Mouse (Mus musculus): ENCODE data around the gene Piwil1. TPM values are rescaled to one million over a fixed set of nuclear protein-coding genes. Genes with fewer than 3 reads are reported as not detected.

The Piwil1 gene
- not detected in 2 replicates for polyA plus RNA-seq (2014; fragmentation: Nextera tagmentation; extraction: Ambion mirVana)

DNA sequence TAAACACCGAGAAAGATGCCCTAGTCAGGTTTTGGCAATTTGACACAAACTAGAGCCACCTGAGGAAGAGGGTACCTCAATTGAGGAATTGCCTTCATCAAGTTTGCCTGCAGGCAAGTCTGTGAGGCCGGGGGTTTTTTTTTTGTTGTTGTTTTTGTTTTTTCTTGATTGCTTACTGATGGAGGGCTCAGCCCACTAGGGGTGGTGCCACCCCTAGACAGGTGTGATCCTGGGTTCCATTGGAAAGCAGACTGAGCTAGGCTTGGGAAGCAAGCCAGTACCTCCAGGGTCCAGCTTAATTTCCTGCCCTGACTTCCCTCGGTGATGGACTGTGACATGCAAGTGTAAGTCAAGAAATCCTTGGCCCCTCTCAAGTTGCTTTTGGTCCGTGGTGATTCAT, at the start of gene Piwil1:
Gene Piwil1, plus strand, starts transcription at position 301 of the 400 bp plus-strand sequence.
- H3K4me1 ChIP-seq (ENCODE audit: control insufficient read depth, insufficient read depth, low read length): no peaks in the 10 kb centered on the region
- H3K9ac ChIP-seq (ENCODE audit: low read length): no peak within 1 kb of the TSS
- no peaks in the 10 kb centered on the region for H3K9me3 ChIP-seq (replicated peaks; ENCODE audit: control insufficient read depth, low read length)
- no peak within 1 kb of the TSS for H3K4me2 ChIP-seq (ENCODE audit: low read length)
- no peak within 1 kb of the TSS for H3K27ac ChIP-seq (ENCODE audit: low read depth, low read length)
- ATAC-seq (no peak), DNase-seq (ENCODE audit: low spot score) (no peak)
- H3K27me3 ChIP-seq (replicated peaks; ENCODE audit: control insufficient read depth, insufficient read depth, low read length): no peaks in the 10 kb centered on the region
- 85% methylated on average over 4 of the region's 4 CpGs for WGBS
- no peaks in the 10 kb centered on the region for H3K36me3 ChIP-seq (ENCODE audit: control insufficient read depth, insufficient read depth, low read length)
- H3K4me3 ChIP-seq (ENCODE audit: low read depth, low read length): no peak within 1 kb of the TSS

DNA sequence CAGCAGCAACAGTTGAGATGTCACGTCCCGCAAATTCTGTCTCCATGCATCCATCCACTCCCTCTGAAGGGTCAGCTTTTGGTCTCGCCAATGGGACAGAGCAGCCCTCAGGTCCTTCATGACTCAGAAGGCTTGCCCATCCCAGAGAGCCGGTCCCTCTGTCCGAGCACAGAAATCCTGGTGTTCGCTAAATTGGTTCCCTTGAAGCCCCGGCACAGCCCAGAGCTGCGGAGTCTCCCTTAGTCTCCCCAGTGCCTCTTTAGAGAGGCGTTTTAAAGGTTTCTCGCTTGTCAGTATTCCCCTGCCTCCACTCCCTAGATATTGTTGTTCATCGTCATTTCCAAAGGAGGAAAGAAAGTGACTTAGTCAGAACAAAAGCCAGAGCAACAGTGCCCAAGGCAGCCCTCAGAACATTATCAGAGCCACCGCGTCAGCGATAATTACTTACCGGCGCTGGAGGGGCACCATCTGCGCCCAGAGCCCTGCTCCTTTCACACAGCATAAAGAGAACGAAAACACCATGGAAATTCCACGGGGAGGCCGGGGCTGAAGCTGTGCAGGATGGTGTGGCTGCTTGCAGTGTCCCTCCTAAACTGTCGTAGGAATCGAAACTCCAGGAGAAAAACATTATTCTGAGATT, 45.7 kb upstream of the Piwil1 start:
- Histone ChIP-seq H3K4me1 (ENCODE audit: control insufficient read depth, insufficient read depth, low read length) (0 out of 2 replicates have a peak, but pooled peaks cover 4% of the 10 kb centered on the region), H3K9ac (ENCODE audit: low read length) (no peak overlapping the region), H3K4me3 (ENCODE audit: low read depth, low read length) (no peak overlapping the region), H3K9me3 (replicated peaks; ENCODE audit: control insufficient read depth, low read length) (no peaks in the 10 kb centered on the region), H3K36me3 (ENCODE audit: control insufficient read depth, insufficient read depth, low read length) (no peaks in the 10 kb centered on the region), H3K27ac (ENCODE audit: low read depth, low read length) (no peak overlapping the region), H3K4me2 (ENCODE audit: low read length) (peak overlapping the region; percentile 21; the same call in 1 of the 2 replicates), H3K27me3 (replicated peaks; ENCODE audit: control insufficient read depth, insufficient read depth, low read length) (no peaks in the 10 kb centered on the region; the same call in 1 of the 2 replicates)
- ATAC-seq (peak; percentile 67; the same call in 1 of the 2 replicates), DNase-seq (ENCODE audit: low spot score) (peak; percentile 50)
- WGBS: 29% methylated on average over 22 of the region's 22 CpGs

DNA sequence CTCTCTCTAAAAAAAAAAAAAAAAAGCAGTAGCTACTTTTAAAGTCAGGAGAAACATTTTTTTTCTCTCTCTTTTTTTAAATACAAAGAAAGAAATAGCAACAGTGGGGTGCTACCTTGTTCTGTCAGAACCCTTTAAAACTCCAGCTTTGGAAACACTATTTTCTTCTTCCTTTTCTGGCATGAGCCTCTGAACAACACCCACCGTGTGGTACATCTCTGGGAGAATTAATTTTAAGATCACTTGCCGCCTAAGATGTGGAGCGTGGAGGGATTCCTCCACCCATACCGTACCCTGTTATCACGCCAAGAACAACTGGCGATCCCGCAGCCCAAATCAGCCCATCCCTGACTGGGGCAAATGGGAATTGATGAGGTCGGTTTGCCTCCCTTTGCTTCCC, 42.2 kb upstream of the Piwil1 start:
- 70% methylated on average over 8 of the region's 8 CpGs for WGBS
- no peak overlapping the region for H3K27ac ChIP-seq (ENCODE audit: low read depth, low read length)
- H3K4me2 ChIP-seq (ENCODE audit: low read length): no peak overlapping the region
- no peak overlapping the region for H3K9ac ChIP-seq (ENCODE audit: low read length)
- H3K4me3 ChIP-seq (ENCODE audit: low read depth, low read length): no peak overlapping the region
- H3K27me3 ChIP-seq (replicated peaks; ENCODE audit: control insufficient read depth, insufficient read depth, low read length): no peaks in the 10 kb centered on the region; the same call in 1 of the 2 replicates
- DNase-seq (ENCODE audit: low spot score): no peak
- H3K36me3 ChIP-seq (ENCODE audit: control insufficient read depth, insufficient read depth, low read length): no peaks in the 10 kb centered on the region
- H3K9me3 ChIP-seq (replicated peaks; ENCODE audit: control insufficient read depth, low read length): no peaks in the 10 kb centered on the region
- no peak for ATAC-seq
- H3K4me1 ChIP-seq (ENCODE audit: control insufficient read depth, insufficient read depth, low read length): 0 out of 2 replicates have a peak, but pooled peaks cover 4% of the 10 kb centered on the region

DNA sequence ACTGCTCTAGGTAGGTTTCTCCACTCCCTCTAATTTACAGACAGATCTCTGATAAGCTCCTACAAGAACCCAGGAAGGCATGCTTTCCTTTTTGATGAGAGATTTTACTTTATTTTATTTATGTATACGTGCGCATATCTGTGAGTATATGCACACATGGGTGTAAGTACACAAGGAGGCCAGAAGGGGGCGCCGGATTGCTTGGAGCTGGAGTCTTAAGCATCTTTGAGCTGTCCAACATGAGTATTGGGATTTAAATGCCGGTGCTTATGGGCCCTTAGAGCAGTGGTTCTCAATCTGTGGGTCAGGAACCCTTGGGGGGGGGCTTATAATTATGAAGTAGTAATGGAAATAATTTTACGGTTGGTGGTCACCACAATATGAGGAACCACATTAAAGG, 39.4 kb upstream of the Piwil1 start:
- DNase-seq (ENCODE audit: low spot score): no peak
- H3K9ac ChIP-seq (ENCODE audit: low read length): no peak overlapping the region
- ATAC-seq: no peak
- no peaks in the 10 kb centered on the region for H3K9me3 ChIP-seq (replicated peaks; ENCODE audit: control insufficient read depth, low read length)
- no peaks in the 10 kb centered on the region for H3K4me1 ChIP-seq (ENCODE audit: control insufficient read depth, insufficient read depth, low read length)
- no peak overlapping the region for H3K4me2 ChIP-seq (ENCODE audit: low read length)
- H3K4me3 ChIP-seq (ENCODE audit: low read depth, low read length): no peak overlapping the region
- no peak overlapping the region for H3K27ac ChIP-seq (ENCODE audit: low read depth, low read length)
- no peaks in the 10 kb centered on the region for H3K36me3 ChIP-seq (ENCODE audit: control insufficient read depth, insufficient read depth, low read length)
- H3K27me3 ChIP-seq (replicated peaks; ENCODE audit: control insufficient read depth, insufficient read depth, low read length): no peaks in the 10 kb centered on the region
- WGBS: 94% methylated on average over 6 of the region's 6 CpGs

DNA sequence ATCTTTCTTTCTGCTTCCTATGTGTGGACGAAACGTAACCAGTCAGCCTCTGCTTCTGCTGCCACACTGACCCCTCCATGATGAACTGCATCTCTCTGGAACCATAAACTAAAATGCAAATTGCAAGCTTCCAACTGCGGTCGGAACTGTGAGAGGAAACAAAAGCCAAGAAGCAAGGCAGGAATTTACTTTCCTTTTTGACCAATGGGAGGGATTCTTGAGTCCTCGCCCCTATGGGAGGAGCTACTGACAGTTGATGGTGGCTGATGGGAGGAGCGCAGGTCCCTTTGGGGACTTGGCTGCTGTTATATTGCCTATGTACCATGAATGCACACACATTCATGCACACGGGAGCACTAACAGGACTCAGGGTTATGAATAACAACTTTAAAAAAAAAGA, 38.3 kb upstream of the Piwil1 start:
- ATAC-seq (no peak), DNase-seq (ENCODE audit: low spot score) (no peak)
- Histone ChIP-seq H3K4me3 (ENCODE audit: low read depth, low read length) (no peak overlapping the region), H3K27ac (ENCODE audit: low read depth, low read length) (no peak overlapping the region), H3K9ac (ENCODE audit: low read length) (no peak overlapping the region), H3K27me3 (replicated peaks; ENCODE audit: control insufficient read depth, insufficient read depth, low read length) (no peaks in the 10 kb centered on the region), H3K9me3 (replicated peaks; ENCODE audit: control insufficient read depth, low read length) (no peaks in the 10 kb centered on the region), H3K4me2 (ENCODE audit: low read length) (no peak overlapping the region), H3K4me1 (ENCODE audit: control insufficient read depth, insufficient read depth, low read length) (no peaks in the 10 kb centered on the region), H3K36me3 (ENCODE audit: control insufficient read depth, insufficient read depth, low read length) (no peaks in the 10 kb centered on the region)
- 76% methylated on average over 7 of the region's 7 CpGs for WGBS

DNA sequence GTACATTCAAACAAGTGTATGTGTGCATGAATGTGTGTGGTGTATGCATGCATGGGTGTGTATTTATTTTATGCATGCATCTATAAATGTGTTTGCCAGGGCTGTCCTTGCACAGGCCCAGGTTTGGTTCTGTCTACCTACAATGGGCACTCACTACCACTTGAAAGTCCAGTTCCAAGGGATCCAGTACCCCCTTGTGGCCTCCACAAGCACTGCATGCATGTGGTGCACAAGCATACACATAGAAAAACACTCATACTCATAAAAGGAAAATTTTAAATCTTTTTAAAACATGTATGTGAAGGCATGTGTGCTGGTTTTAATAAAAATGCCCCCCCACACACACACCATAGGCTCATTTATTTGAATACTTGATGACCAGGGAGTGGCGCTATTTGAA, 37.3 kb upstream of the Piwil1 start:
- no peak overlapping the region for H3K27ac ChIP-seq (ENCODE audit: low read depth, low read length)
- no peak overlapping the region for H3K4me2 ChIP-seq (ENCODE audit: low read length)
- H3K9me3 ChIP-seq (replicated peaks; ENCODE audit: control insufficient read depth, low read length): no peaks in the 10 kb centered on the region
- no peaks in the 10 kb centered on the region for H3K4me1 ChIP-seq (ENCODE audit: control insufficient read depth, insufficient read depth, low read length)
- H3K36me3 ChIP-seq (ENCODE audit: control insufficient read depth, insufficient read depth, low read length): no peaks in the 10 kb centered on the region
- no peak for DNase-seq (ENCODE audit: low spot score)
- 97% methylated on average over 1 of the region's 1 CpGs for WGBS
- no peak overlapping the region for H3K9ac ChIP-seq (ENCODE audit: low read length)
- ATAC-seq: no peak
- H3K27me3 ChIP-seq (replicated peaks; ENCODE audit: control insufficient read depth, insufficient read depth, low read length): no peaks in the 10 kb centered on the region
- H3K4me3 ChIP-seq (ENCODE audit: low read depth, low read length): no peak overlapping the region

DNA sequence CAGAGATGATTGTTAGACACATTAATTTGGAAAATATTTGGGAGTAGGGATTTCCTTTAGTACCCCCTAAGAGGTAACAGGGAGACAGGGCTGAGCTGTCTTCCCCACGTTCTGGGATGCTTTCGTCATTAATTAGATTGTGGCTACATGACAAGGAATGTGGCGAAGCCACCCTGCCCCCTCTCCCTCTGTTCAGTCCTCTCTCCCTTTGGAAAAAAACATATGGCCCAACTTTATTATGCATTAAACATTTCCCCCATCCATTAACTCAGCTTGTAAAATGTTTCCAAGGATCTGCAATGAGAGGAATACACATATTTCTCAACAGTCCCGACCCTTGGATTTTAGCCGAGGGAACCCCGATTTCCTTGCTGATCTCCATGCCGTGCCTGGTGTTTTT, 35.0 kb upstream of the Piwil1 start:
- DNase-seq (ENCODE audit: low spot score) (peak; percentile 75), ATAC-seq (peak; percentile 72; the same call in 1 of the 2 replicates)
- no peaks in the 10 kb centered on the region; the same call in 1 of the 2 replicates for H3K27me3 ChIP-seq (replicated peaks; ENCODE audit: control insufficient read depth, insufficient read depth, low read length)
- WGBS: 52% methylated on average over 7 of the region's 7 CpGs
- H3K27ac ChIP-seq (ENCODE audit: low read depth, low read length): no peak overlapping the region
- peak overlapping the region; percentile 16; the same call in 1 of the 2 replicates for H3K4me2 ChIP-seq (ENCODE audit: low read length)
- H3K36me3 ChIP-seq (ENCODE audit: control insufficient read depth, insufficient read depth, low read length): no peaks in the 10 kb centered on the region
- no peak overlapping the region for H3K9ac ChIP-seq (ENCODE audit: low read length)
- no peaks in the 10 kb centered on the region for H3K9me3 ChIP-seq (replicated peaks; ENCODE audit: control insufficient read depth, low read length)
- no peaks in the 10 kb centered on the region for H3K4me1 ChIP-seq (ENCODE audit: control insufficient read depth, insufficient read depth, low read length)
- H3K4me3 ChIP-seq (ENCODE audit: low read depth, low read length): no peak overlapping the region

DNA sequence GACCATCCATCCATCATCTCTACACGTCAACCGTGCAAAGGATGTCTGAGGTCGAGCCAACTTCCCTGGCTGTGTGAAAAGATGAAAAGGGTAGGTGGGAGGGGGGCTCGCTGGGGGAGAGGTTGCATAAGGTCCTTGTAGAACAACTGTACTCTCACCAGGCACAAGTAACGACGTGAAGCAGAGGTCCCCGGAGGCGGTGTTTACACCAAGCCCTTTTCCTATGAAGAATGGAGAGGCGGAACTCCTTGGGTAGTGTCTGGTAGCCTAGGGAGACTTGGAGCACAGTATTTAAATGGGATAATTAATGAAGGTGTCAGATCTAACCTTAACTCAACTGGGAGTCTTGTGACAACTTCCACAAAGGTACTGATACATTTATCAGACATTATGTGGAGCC, 28.2 kb upstream of the Piwil1 start:
- Histone ChIP-seq H3K4me1 (ENCODE audit: control insufficient read depth, insufficient read depth, low read length) (no peaks in the 10 kb centered on the region), H3K36me3 (ENCODE audit: control insufficient read depth, insufficient read depth, low read length) (no peaks in the 10 kb centered on the region), H3K4me2 (ENCODE audit: low read length) (no peak overlapping the region), H3K9me3 (replicated peaks; ENCODE audit: control insufficient read depth, low read length) (no peaks in the 10 kb centered on the region), H3K27ac (ENCODE audit: low read depth, low read length) (no peak overlapping the region), H3K4me3 (ENCODE audit: low read depth, low read length) (no peak overlapping the region), H3K9ac (ENCODE audit: low read length) (no peak overlapping the region), H3K27me3 (replicated peaks; ENCODE audit: control insufficient read depth, insufficient read depth, low read length) (no peaks in the 10 kb centered on the region; the same call in 1 of the 2 replicates)
- ATAC-seq (no peak), DNase-seq (ENCODE audit: low spot score) (no peak)
- 70% methylated on average over 9 of the region's 9 CpGs for WGBS

DNA sequence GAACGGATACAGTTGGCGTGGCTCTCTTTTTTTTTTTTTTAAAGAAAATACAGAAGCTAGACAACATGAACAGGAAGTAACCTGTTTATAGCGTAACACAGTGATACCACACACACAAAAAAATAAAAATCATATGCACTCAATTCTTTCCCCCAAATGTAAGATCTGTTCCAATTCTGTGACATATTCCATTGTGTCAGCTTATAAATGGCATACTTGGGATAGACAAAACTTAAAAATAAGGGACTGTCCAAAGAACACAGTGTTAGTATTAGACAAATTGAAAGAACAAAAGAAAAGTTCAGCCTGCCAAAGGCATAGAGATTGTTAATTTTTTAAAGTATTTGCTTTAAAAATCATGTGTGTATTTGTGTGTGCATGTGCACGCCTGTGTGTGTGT, 25.0 kb upstream of the Piwil1 start:
- H3K27ac ChIP-seq (ENCODE audit: low read depth, low read length): no peak overlapping the region
- H3K9ac ChIP-seq (ENCODE audit: low read length): no peak overlapping the region
- ATAC-seq (no peak), DNase-seq (ENCODE audit: low spot score) (no peak)
- H3K4me2 ChIP-seq (ENCODE audit: low read length): no peak overlapping the region
- 92% methylated on average over 4 of the region's 4 CpGs for WGBS
- H3K4me3 ChIP-seq (ENCODE audit: low read depth, low read length): no peak overlapping the region
- H3K4me1 ChIP-seq (ENCODE audit: control insufficient read depth, insufficient read depth, low read length): no peaks in the 10 kb centered on the region
- no peaks in the 10 kb centered on the region for H3K9me3 ChIP-seq (replicated peaks; ENCODE audit: control insufficient read depth, low read length)
- no peaks in the 10 kb centered on the region for H3K27me3 ChIP-seq (replicated peaks; ENCODE audit: control insufficient read depth, insufficient read depth, low read length)
- no peaks in the 10 kb centered on the region for H3K36me3 ChIP-seq (ENCODE audit: control insufficient read depth, insufficient read depth, low read length)

Measured in forebrain, embryonic 14.5 days (tissue).